Mouse (Mus musculus): ENCODE results near the gene Kdm1b. TPM values are rescaled to one million over a fixed set of nuclear protein-coding genes. Genes with fewer than 3 reads are reported as not detected.
A peak's percentile ranks its signal among the peaks of the same experiment; 100 is the strongest.

Kdm1b gene
- total and polyA plus RNA-seq, 2 experiments from 2014 or later: 5.7 to 5.9 TPM

DNA sequence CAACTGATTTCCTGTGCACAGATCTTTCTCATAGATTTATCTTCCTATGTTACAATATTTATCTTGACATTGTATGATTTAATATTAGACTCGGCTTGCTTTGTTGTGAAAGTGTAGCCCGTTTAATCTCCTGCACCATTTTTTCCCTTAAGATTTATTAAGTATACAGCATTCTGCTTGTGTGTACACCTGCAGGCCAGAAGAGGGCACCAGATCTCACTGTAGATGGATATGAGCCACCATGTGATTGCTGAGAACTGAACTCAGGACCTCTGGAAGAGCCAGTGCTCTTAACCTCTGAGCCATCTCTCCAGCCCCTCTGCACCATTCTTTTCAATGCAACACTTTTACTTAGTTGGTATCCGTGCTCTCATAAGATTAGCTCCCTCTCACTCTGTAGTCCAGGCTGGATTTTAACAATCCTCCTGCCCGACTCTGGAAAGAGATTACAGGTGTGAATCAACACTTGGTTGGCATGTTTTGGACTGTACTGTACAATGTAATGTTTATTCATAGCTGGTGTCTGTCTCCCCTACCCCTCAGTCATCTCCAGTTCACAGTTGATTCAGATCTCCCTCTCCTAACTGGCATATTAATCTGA, 37.7 kb downstream of the Kdm1b start:
- Histone ChIP-seq H3K9ac (replicated peaks; ENCODE audit: low read depth, low read length) (no peak overlapping the region), H3K27me3 (ENCODE audit: control insufficient read depth, insufficient read depth, low read length) (no peaks in the 10 kb centered on the region), H3K9me3 (replicated peaks; ENCODE audit: control insufficient read depth, low read length) (no peaks in the 10 kb centered on the region), H3K4me1 (ENCODE audit: control insufficient read depth, insufficient read depth) (no peaks in the 10 kb centered on the region), H3K4me3 (ENCODE audit: low read depth, low read length) (no peak overlapping the region), H3K36me3 (replicated peaks; ENCODE audit: control insufficient read depth, insufficient read depth, low read length) (peaks cover 34% of the 10 kb centered on the region), H3K4me2 (ENCODE audit: low read depth, low read length) (no peak overlapping the region), H3K27ac (ENCODE audit: low read depth) (no peak overlapping the region)
- no peak for ATAC-seq (ENCODE audit: insufficient read depth, low read depth)
- no peak for DNase-seq (ENCODE audit: low spot score)
- 85% methylated on average over 4 of the region's 4 CpGs for WGBS
- peak; percentile 31; the same call in 1 of the 2 replicates for TF ChIP-seq CTCF (IDR thresholded peaks at IDR 0.05; ENCODE audit: low read depth)
- TF ChIP-seq EP300 (IDR thresholded peaks at IDR 0.05; ENCODE audit: low read depth): no peak

DNA sequence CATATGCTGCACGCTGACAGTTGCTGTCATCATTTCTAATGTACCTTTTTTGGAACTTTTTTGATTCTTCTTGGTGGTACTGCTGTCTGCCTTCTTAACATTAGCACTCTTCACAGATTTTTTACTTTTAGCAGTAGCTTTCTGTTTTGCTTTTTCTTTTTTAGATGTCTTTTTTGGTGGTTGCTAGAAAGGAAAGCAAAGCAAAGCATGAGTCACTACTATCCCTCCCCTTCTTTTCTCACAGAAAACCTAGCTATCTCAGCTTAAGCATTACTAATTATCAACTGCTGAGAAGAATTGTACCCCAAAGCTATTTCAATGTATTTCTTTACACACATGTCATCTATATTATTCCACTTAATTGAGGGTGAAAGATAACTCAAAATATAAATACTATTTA, 45.1 kb downstream of the Kdm1b start:
- peaks cover 47% of the 10 kb centered on the region for H3K36me3 ChIP-seq (replicated peaks; ENCODE audit: control insufficient read depth, insufficient read depth, low read length)
- no peak overlapping the region for H3K4me2 ChIP-seq (ENCODE audit: low read depth, low read length)
- no peak overlapping the region for H3K9ac ChIP-seq (replicated peaks; ENCODE audit: low read depth, low read length)
- TF ChIP-seq CTCF (IDR thresholded peaks at IDR 0.05; ENCODE audit: low read depth): no peak
- no peak for TF ChIP-seq EP300 (IDR thresholded peaks at IDR 0.05; ENCODE audit: low read depth)
- H3K9me3 ChIP-seq (replicated peaks; ENCODE audit: control insufficient read depth, low read length): no peaks in the 10 kb centered on the region
- ATAC-seq (ENCODE audit: insufficient read depth, low read depth) (no peak), DNase-seq (ENCODE audit: low spot score) (no peak)
- H3K27ac ChIP-seq (ENCODE audit: low read depth): no peak overlapping the region
- no peaks in the 10 kb centered on the region for H3K27me3 ChIP-seq (ENCODE audit: control insufficient read depth, insufficient read depth, low read length)
- no peak overlapping the region for H3K4me3 ChIP-seq (ENCODE audit: low read depth, low read length)
- no peaks in the 10 kb centered on the region for H3K4me1 ChIP-seq (ENCODE audit: control insufficient read depth, insufficient read depth)
- WGBS: 84% methylated on average over 1 of the region's 1 CpGs

DNA sequence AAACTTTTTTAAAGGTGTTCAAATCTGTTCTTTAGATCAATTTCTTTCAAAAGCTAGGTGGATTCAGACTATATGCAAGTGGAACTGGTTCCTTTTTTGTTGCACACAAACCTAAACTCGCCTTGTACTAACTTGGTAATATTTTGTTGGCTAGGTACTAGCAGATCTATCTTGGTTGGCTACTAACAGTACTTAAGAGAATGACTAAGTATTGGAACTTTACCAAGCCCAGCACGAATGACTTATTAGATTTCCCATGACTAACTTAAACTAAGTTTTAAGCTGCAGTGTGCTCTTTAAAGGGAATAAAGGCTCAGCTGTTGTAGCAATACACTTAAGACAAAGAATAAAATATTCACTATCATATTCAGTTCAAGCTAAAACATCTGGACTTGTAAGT, 46.0 kb downstream of the Kdm1b start:
- Histone ChIP-seq H3K27ac (ENCODE audit: low read depth) (no peak overlapping the region), H3K4me3 (ENCODE audit: low read depth, low read length) (no peak overlapping the region), H3K9ac (replicated peaks; ENCODE audit: low read depth, low read length) (no peak overlapping the region), H3K9me3 (replicated peaks; ENCODE audit: control insufficient read depth, low read length) (no peaks in the 10 kb centered on the region), H3K4me1 (ENCODE audit: control insufficient read depth, insufficient read depth) (no peaks in the 10 kb centered on the region), H3K4me2 (ENCODE audit: low read depth, low read length) (no peak overlapping the region), H3K36me3 (replicated peaks; ENCODE audit: control insufficient read depth, insufficient read depth, low read length) (peaks cover 54% of the 10 kb centered on the region), H3K27me3 (ENCODE audit: control insufficient read depth, insufficient read depth, low read length) (no peaks in the 10 kb centered on the region)
- no peak for DNase-seq (ENCODE audit: low spot score)
- no peak for TF ChIP-seq CTCF (IDR thresholded peaks at IDR 0.05; ENCODE audit: low read depth)
- no peak for TF ChIP-seq EP300 (IDR thresholded peaks at IDR 0.05; ENCODE audit: low read depth)
- 80% methylated on average over 2 of the region's 2 CpGs for WGBS
- ATAC-seq (ENCODE audit: insufficient read depth, low read depth): no peak

DNA sequence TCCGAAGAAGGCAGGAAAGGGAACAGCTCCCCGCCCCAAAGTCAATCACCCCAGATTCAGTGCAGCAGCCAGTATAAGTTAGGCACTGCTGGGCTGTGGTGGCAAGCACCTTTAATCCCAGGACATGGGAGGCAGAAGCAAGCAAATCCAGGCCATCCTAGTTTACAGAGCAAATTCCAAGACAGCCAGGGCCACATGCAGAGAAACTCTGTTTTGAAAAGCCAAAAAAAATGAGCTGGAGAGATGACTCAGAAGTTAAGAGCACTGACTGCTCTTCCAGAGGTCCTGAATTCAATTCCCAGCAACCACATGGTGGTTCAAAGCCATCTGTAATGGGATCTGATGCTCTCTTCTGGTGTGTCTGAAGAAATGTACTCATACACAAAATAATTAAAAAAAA, 50.5 kb downstream of the Kdm1b start:
- ATAC-seq (ENCODE audit: insufficient read depth, low read depth) (no peak), DNase-seq (ENCODE audit: low spot score) (no peak)
- Histone ChIP-seq H3K4me1 (ENCODE audit: control insufficient read depth, insufficient read depth) (no peaks in the 10 kb centered on the region), H3K27ac (ENCODE audit: low read depth) (no peak overlapping the region), H3K27me3 (ENCODE audit: control insufficient read depth, insufficient read depth, low read length) (no peaks in the 10 kb centered on the region), H3K36me3 (replicated peaks; ENCODE audit: control insufficient read depth, insufficient read depth, low read length) (peaks cover 61% of the 10 kb centered on the region), H3K9ac (replicated peaks; ENCODE audit: low read depth, low read length) (no peak overlapping the region), H3K4me3 (ENCODE audit: low read depth, low read length) (no peak overlapping the region), H3K4me2 (ENCODE audit: low read depth, low read length) (no peak overlapping the region), H3K9me3 (replicated peaks; ENCODE audit: control insufficient read depth, low read length) (no peaks in the 10 kb centered on the region)
- TF ChIP-seq CTCF (IDR thresholded peaks at IDR 0.05; ENCODE audit: low read depth): no peak
- no peak for TF ChIP-seq EP300 (IDR thresholded peaks at IDR 0.05; ENCODE audit: low read depth)
- WGBS: 94% methylated on average over 2 of the region's 2 CpGs

DNA sequence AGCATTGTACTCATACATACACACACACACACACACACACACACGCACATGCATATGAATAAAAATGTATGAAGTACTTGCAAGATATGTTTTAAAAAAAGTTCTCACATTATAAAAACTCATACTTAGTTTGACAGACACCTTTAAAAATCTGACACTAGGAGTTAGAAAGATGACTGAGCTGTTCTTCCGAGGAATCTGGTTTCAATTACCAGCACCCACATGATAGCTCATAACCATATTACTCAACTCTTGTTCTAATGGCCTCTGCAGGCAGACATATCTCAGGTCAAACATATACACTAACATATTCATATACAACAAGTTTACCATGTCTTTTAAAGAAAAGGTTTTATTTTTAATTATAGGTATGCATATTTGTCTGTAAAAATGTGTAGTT, 53.3 kb downstream of the Kdm1b start:
- Histone ChIP-seq H3K27me3 (ENCODE audit: control insufficient read depth, insufficient read depth, low read length) (no peaks in the 10 kb centered on the region), H3K27ac (ENCODE audit: low read depth) (no peak overlapping the region), H3K9ac (replicated peaks; ENCODE audit: low read depth, low read length) (no peak overlapping the region), H3K4me3 (ENCODE audit: low read depth, low read length) (no peak overlapping the region), H3K4me1 (ENCODE audit: control insufficient read depth, insufficient read depth) (no peaks in the 10 kb centered on the region), H3K9me3 (replicated peaks; ENCODE audit: control insufficient read depth, low read length) (no peaks in the 10 kb centered on the region), H3K36me3 (replicated peaks; ENCODE audit: control insufficient read depth, insufficient read depth, low read length) (peaks cover 66% of the 10 kb centered on the region), H3K4me2 (ENCODE audit: low read depth, low read length) (no peak overlapping the region)
- WGBS: 84% methylated on average over 2 of the region's 2 CpGs
- ATAC-seq (ENCODE audit: insufficient read depth, low read depth): no peak
- TF ChIP-seq EP300 (IDR thresholded peaks at IDR 0.05; ENCODE audit: low read depth): no peak
- no peak for TF ChIP-seq CTCF (IDR thresholded peaks at IDR 0.05; ENCODE audit: low read depth)
- DNase-seq (ENCODE audit: low spot score): no peak

DNA sequence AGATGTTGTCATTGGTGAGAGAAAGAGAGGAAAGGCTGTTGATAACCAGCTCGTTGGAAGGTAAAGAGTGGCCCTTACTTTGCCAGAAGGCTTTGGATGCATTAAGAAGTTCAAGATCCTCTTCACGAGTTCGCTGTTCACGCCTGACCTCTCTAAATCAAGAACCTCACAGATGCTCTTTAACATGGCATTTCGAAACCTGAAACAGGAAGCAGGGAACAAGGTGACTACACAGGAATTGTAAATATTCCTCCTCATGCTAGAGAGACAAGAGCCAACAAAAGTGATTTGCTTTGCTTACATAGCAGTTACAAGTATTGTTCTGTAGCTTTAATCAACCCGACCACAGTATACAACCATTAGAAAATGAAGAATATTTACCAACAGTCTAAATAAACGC, 56.0 kb downstream of the Kdm1b start:
- Histone ChIP-seq H3K9me3 (replicated peaks; ENCODE audit: control insufficient read depth, low read length) (no peaks in the 10 kb centered on the region), H3K4me3 (ENCODE audit: low read depth, low read length) (no peak overlapping the region), H3K27me3 (ENCODE audit: control insufficient read depth, insufficient read depth, low read length) (no peaks in the 10 kb centered on the region), H3K4me1 (ENCODE audit: control insufficient read depth, insufficient read depth) (peaks cover 9% of the 10 kb centered on the region), H3K9ac (replicated peaks; ENCODE audit: low read depth, low read length) (no peak overlapping the region), H3K36me3 (replicated peaks; ENCODE audit: control insufficient read depth, insufficient read depth, low read length) (peaks cover 61% of the 10 kb centered on the region), H3K27ac (ENCODE audit: low read depth) (no peak overlapping the region), H3K4me2 (ENCODE audit: low read depth, low read length) (no peak overlapping the region)
- no peak for DNase-seq (ENCODE audit: low spot score)
- 70% methylated on average over 7 of the region's 7 CpGs for WGBS
- TF ChIP-seq EP300 (IDR thresholded peaks at IDR 0.05; ENCODE audit: low read depth) (no peak), CTCF (IDR thresholded peaks at IDR 0.05; ENCODE audit: low read depth) (no peak)
- no peak for ATAC-seq (ENCODE audit: insufficient read depth, low read depth)

Data from heart, postnatal 0 days (tissue).